Mouse (Mus musculus): ENCODE measurements around the gene Epb41.

- TF ChIP-seq CTCF (IDR thresholded peaks at IDR 0.05; ENCODE audit: control insufficient read depth, insufficient read depth, insufficient read length) (no peak), CEBPB (IDR thresholded peaks at IDR 0.05; ENCODE audit: low read depth) (no peak), USF1 (IDR thresholded peaks at IDR 0.05; ENCODE audit: low read depth) (no peak), FOSL1 (IDR thresholded peaks at IDR 0.05; ENCODE audit: insufficient read depth, low read length, poor library complexity, severe bottlenecking) (no peak)
These were observed 31.4 kb downstream of the Epb41 start for GRCm38 (mm10) chr4:132043726-132044125.

All from C2C12 (cell line).